Mouse (Mus musculus): ENCODE results near the gene Tmem50a. TPM values are rescaled to one million over a fixed set of nuclear protein-coding genes. Genes with fewer than 3 reads are reported as not detected.

Tmem50a gene
- polyA plus RNA-seq (2012; ENCODE audit: insufficient read depth, low replicate concordance): 8.9 and 16.9 TPM in 2 replicates

DNA sequence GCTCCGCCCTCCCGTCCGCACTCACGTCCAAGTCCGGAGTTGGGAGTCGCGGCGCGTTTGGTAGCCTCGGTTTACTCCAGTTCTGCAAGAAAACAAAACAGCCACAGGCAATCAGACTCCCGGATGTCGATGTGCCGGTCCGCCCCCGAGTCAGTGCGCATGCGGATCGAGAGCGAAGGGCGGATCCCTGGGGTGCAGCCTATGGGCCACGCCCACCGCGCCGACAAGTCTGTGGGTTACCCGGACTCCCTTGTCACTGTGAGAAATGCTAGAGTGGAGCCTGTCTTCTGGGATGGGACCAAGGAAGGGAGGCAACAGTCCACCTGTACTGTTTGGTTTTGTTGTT lies at the start of gene Tmem50a:
Gene Tmem50a, minus strand, starts transcription at position 161 of the 346 bp plus-strand sequence.
- Histone ChIP-seq H3K9me3 (no peaks in the 10 kb centered on the region), H3K4me1 (peaks cover 63% of the 10 kb centered on the region), H3K27me3 (replicated peaks) (no peaks in the 10 kb centered on the region), H3K4me3 (replicated peaks) (peak within 1 kb of the TSS; percentile 97), H3K36me3 (replicated peaks; ENCODE audit: low read length) (peaks cover 27% of the 10 kb centered on the region)
- TF ChIP-seq GATA1 (IDR thresholded peaks at IDR 0.05; ENCODE audit: borderline replicate concordance, low read length) (no peak), FLI1 (IDR thresholded peaks at IDR 0.05; ENCODE audit: low read length) (no peak)

DNA sequence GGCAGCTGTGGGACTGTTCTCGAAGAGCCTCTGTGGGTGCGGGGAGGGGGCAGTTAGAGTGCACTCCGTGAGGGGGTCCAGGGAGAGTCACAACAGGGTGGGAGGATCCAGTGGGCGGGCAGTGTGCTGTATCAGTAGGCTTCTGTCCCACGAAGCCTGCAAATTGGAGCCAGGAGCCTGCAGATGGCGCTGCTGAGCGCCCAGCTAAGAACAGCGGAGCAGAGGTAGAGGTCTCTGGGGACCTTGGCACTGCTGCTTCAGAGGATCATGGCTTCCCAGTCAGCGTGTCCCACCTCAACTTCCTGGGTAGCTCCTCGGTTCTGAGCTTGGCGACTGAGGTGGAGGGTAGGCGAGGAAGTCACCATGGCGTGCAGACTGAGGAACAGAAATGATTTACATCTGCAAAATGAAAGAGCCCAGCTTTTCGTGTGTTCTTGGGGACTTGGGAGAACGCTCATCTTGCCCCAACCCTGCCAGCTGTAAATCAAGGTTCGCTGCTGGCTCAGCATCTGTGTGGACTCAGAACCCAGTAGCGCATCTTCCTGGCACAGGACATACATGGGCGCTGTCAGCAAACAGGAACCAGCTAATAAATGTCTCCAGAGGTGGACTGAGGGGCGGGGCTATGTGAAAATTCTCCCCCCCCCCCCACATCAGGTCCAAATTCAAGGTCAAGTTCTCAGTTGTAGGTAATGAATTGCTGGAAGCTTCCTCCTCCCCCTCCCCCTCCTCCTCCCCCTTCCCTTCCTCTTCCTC lies 48.4 kb upstream of the Tmem50a start:
- Histone ChIP-seq H3K9me3 (no peaks in the 10 kb centered on the region), H3K4me3 (replicated peaks) (peak overlapping the region; percentile 90), H3K4me1 (peaks cover 46% of the 10 kb centered on the region), H3K36me3 (replicated peaks; ENCODE audit: low read length) (no peaks in the 10 kb centered on the region), H3K27me3 (replicated peaks) (peaks cover 24% of the 10 kb centered on the region)
- TF ChIP-seq FLI1 (IDR thresholded peaks at IDR 0.05; ENCODE audit: low read length) (no peak), GATA1 (IDR thresholded peaks at IDR 0.05; ENCODE audit: borderline replicate concordance, low read length) (no peak)

DNA sequence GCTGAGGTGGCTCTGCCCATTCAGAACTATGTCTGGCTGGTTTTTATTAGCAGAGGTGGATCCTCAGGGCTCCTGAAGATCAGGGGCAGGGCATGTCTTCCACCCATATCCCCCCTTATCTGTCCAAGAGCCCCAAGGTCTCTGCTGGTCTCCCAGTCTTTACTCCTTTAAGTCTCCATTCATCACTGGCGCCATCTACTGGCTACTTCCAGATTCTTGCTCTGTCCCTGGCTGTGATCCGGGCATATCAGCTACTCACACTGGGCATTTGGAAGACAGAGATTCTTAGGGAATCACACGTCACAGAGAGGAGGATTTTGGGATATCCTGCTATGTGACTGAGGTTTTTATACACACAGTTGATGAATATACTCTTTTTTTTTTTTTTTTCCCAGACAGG lies 41.5 kb upstream of the Tmem50a start:
- peaks cover 24% of the 10 kb centered on the region for H3K4me1 ChIP-seq
- no peaks in the 10 kb centered on the region for H3K9me3 ChIP-seq
- H3K4me3 ChIP-seq (replicated peaks): peak overlapping the region; percentile 48
- peaks cover 55% of the 10 kb centered on the region for H3K27me3 ChIP-seq (replicated peaks)
- TF ChIP-seq GATA1 (IDR thresholded peaks at IDR 0.05; ENCODE audit: borderline replicate concordance, low read length): no peak
- no peak for TF ChIP-seq FLI1 (IDR thresholded peaks at IDR 0.05; ENCODE audit: low read length)
- no peaks in the 10 kb centered on the region for H3K36me3 ChIP-seq (replicated peaks; ENCODE audit: low read length)

DNA sequence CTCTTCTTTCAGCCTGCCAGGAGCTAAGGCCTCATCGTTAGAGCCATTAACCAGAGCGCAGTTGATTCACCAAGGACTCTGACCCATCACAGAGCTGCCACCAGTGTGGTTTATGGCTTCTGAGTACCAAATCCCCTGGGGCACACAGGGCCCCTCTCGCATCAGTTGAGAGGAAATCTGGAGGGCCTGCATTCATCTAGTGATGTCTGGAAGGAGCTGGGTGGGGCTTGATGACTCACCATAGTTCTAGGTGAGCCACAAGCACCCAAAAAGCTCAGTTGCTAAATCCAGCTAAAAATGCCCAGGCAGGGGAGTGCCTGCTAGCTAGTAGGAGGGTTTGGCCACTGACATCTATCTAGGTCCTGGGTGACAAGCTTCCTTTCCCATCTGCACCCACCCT lies 41.0 kb upstream of the Tmem50a start:
- no peaks in the 10 kb centered on the region for H3K36me3 ChIP-seq (replicated peaks; ENCODE audit: low read length)
- no peaks in the 10 kb centered on the region for H3K9me3 ChIP-seq
- peaks cover 23% of the 10 kb centered on the region for H3K4me1 ChIP-seq
- TF ChIP-seq GATA1 (IDR thresholded peaks at IDR 0.05; ENCODE audit: borderline replicate concordance, low read length): no peak
- no peak for TF ChIP-seq FLI1 (IDR thresholded peaks at IDR 0.05; ENCODE audit: low read length)
- H3K4me3 ChIP-seq (replicated peaks): peak overlapping the region; percentile 48
- peaks cover 51% of the 10 kb centered on the region for H3K27me3 ChIP-seq (replicated peaks)

DNA sequence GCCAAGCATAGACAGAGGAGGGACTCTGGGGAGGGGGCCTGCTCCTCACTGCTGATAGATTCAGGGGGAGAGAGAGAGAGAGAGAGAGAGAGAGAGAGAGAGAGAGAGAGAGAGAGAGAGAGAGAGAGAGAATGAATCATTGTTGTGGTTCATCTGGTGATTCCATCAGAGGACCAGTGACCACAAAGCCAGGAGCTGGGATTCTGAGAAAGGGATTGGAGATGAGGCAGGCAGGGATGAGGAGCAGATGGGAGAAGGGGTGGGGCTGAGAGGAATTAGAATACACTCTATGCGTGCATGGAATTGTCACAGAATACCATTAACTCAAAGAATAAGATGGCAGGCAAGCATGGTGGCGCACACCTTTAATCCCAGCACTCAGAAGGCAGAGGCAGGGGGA lies 40.4 kb upstream of the Tmem50a start:
- H3K4me3 ChIP-seq (replicated peaks): no peak overlapping the region
- TF ChIP-seq FLI1 (IDR thresholded peaks at IDR 0.05; ENCODE audit: low read length): no peak
- no peak for TF ChIP-seq GATA1 (IDR thresholded peaks at IDR 0.05; ENCODE audit: borderline replicate concordance, low read length)
- no peaks in the 10 kb centered on the region for H3K36me3 ChIP-seq (replicated peaks; ENCODE audit: low read length)
- peaks cover 48% of the 10 kb centered on the region for H3K27me3 ChIP-seq (replicated peaks)
- H3K4me1 ChIP-seq: peaks cover 28% of the 10 kb centered on the region
- no peaks in the 10 kb centered on the region for H3K9me3 ChIP-seq

DNA sequence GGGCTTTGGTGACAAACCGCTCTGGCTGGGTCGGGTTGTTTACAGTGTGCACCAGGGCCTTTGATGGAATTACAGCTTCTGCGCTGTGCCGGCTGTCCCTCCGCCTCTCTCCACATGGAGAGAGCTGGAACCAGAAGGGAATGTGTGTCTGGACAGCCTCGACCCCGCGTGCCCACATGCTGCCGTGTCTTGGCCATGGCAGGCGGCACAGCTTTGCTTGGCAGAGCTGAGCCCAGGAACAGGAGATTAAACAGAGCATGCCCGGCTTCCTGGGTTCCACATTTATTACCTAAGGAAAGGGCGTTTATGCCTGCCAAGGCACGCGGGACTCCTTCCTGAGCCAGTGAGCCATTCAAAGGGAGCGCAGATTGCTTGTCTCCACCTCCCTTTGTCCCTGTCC lies 39.6 kb upstream of the Tmem50a start:
- Histone ChIP-seq H3K36me3 (replicated peaks; ENCODE audit: low read length) (no peaks in the 10 kb centered on the region), H3K4me3 (replicated peaks) (no peak overlapping the region), H3K9me3 (no peaks in the 10 kb centered on the region), H3K4me1 (peaks cover 23% of the 10 kb centered on the region), H3K27me3 (replicated peaks) (peaks cover 43% of the 10 kb centered on the region)
- TF ChIP-seq FLI1 (IDR thresholded peaks at IDR 0.05; ENCODE audit: low read length): no peak
- TF ChIP-seq GATA1 (IDR thresholded peaks at IDR 0.05; ENCODE audit: borderline replicate concordance, low read length): no peak

DNA sequence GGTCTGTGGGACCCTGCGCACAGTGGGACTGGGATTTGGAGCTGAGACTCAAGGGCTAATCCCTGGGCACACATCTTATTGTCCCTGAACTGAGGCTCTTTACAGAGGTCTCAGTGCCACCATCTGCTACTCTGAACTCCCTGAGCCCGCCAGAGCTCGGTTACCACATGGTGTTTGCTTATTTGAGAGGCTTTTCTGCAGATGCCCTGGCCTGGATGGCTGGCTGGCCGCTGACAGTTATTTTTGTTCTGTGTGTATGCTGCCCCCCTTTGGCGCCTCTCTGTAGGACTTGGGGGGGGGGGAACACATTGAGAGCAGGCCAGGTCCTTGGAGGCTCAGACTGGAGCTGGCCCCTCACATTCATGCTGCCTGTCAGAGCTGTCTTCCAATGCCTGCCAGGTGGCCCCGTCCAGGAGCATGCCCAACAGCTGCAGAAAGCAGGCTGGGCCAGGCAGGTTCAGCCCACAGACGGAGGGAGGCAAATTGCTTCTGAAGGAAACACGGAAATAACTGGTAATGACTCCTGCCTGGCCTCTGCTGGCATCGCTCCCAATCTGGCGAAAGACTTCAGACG lies 35.8 kb upstream of the Tmem50a start:
- peaks cover 22% of the 10 kb centered on the region for H3K4me1 ChIP-seq
- H3K27me3 ChIP-seq (replicated peaks): peaks cover 23% of the 10 kb centered on the region
- H3K36me3 ChIP-seq (replicated peaks; ENCODE audit: low read length): no peaks in the 10 kb centered on the region
- no peak overlapping the region for H3K4me3 ChIP-seq (replicated peaks)
- TF ChIP-seq FLI1 (IDR thresholded peaks at IDR 0.05; ENCODE audit: low read length) (no peak), GATA1 (IDR thresholded peaks at IDR 0.05; ENCODE audit: borderline replicate concordance, low read length) (no peak)
- H3K9me3 ChIP-seq: no peaks in the 10 kb centered on the region

DNA sequence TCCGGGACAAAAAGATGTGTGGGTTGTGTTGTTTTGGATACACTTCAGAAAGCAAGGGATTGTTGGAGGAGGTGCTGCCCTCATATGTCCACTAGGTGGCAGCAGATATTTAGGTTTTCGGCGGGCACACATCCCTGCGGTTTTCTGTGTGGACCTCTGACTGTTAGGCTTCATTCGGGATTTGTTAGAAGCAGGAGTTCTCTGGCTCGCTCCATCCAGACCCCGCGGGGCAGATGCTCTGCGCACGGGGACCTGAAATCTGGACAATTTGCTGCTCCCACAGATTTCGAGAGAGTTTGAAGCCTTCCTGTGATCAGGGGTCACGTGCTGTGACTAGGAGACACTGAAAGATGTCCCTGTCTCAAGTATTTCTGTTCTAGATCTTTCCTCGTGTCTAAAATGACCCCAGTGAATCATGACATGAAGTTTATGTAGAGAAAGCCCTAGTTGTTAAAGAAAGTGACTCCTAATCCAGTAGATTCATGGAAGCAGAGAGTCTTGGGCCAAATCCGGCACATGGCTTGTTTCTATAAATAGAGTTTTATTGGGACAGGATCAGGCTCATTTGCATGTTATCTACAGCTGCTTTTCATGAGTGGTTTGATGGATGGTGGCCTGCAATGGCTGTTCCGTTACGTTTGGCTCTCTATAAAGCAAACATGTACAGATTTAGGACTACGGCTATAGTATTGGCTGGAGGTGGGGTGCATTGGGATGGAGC lies 31.4 kb upstream of the Tmem50a start:
- Histone ChIP-seq H3K4me3 (replicated peaks) (peak overlapping the region; percentile 84), H3K36me3 (replicated peaks; ENCODE audit: low read length) (no peaks in the 10 kb centered on the region)
- no peak for TF ChIP-seq FLI1 (IDR thresholded peaks at IDR 0.05; ENCODE audit: low read length)
- no peak for TF ChIP-seq GATA1 (IDR thresholded peaks at IDR 0.05; ENCODE audit: borderline replicate concordance, low read length)

DNA sequence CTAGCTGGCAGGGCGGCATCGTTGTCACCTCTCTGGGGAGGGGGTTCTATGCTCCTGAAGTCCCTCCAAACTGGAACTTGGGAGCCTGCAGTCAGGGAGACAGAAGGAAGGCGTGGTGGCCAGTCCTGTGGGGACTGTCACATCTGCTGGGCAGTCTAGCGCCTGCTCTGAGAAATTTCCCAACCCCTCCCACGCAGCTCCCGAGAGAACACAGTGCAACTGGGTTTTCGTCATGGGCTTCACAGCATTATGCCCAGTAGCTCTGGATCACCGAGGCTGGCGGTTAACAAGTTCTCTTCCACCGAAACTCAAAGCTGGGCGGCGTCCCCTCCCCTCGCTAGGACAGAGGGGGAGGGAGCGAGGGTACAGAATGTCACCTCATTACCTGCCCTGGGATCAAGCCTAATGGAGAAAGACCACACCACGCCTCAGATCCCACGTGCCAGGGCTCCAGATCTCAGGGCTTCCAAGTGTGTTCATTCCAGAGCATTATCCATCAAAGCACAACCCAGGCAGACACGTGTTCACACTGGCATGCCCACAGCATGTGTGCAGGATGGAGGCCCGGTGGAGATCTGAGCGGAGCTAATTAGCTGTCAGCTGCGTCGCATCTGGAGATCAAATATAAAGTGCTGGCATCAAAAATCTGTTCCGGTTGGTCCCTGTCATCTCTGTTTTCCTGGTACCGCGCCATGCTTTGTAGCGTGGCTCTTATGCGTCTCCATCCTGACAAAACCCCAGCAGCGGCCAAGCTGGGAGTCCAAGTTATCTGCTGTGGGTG lies 29.1 kb upstream of the Tmem50a start:
- Histone ChIP-seq H3K4me1 (peaks cover 41% of the 10 kb centered on the region), H3K36me3 (replicated peaks; ENCODE audit: low read length) (no peaks in the 10 kb centered on the region), H3K9me3 (no peaks in the 10 kb centered on the region), H3K27me3 (replicated peaks) (peaks cover 25% of the 10 kb centered on the region), H3K4me3 (replicated peaks) (no peak overlapping the region)
- TF ChIP-seq FLI1 (IDR thresholded peaks at IDR 0.05; ENCODE audit: low read length) (no peak), GATA1 (IDR thresholded peaks at IDR 0.05; ENCODE audit: borderline replicate concordance, low read length) (no peak)

More for the DNA sequence above, 31.4 kb upstream of the Tmem50a start:
- peaks cover 39% of the 10 kb centered on the region for H3K4me1 ChIP-seq
- H3K9me3 ChIP-seq: no peaks in the 10 kb centered on the region
- peaks cover 21% of the 10 kb centered on the region for H3K27me3 ChIP-seq (replicated peaks)
